Comparison of ENCODE assay signal across 8 mouse cellular contexts in genomic region chr9:61373942-61374900, GRCm38 (mm10). TPM values are rescaled to one million over a fixed set of nuclear protein-coding genes. Genes with fewer than 3 reads are reported as not detected.
A peak's percentile ranks its signal among the peaks of the same experiment; 100 is the strongest.
DNase-seq lines count a peak whose midpoint lies in the region; ATAC-seq and TF ChIP-seq lines count a peak whose summit lies in the region.

No protein-coding gene starts in this region.

- peak; percentile 58; the same call in 1 of the 2 replicates for TF ChIP-seq CTCF in thymus, adult 2 months (IDR thresholded peaks at IDR 0.05; ENCODE audit: borderline replicate concordance, control insufficient read depth, extremely low read depth, insufficient read depth, low read length, poor library complexity)

- peaks cover 4% of the 10 kb centered on the region; the same call in 1 of the 2 replicates for H3K27me3 ChIP-seq in thymus, adult 2 months (ENCODE audit: control insufficient read depth, insufficient read depth, low read length)
- no peaks in the 10 kb centered on the region for H3K27me3 ChIP-seq in forebrain, embryonic 15.5 days
- no peaks in the 10 kb centered on the region for H3K27me3 ChIP-seq in kidney, embryonic 14.5 days (ENCODE audit: control insufficient read depth, insufficient read depth, low read length)
- H3K27me3 ChIP-seq in midbrain, embryonic 11.5 days (ENCODE audit: control insufficient read depth, insufficient read depth, low read length) = no peaks in the 10 kb centered on the region

- H3K36me3 ChIP-seq in thymus, adult 2 months (ENCODE audit: control insufficient read depth, insufficient read depth, low read length) = peaks cover 13% of the 10 kb centered on the region
- H3K36me3 ChIP-seq in forebrain, embryonic 15.5 days = no peaks in the 10 kb centered on the region
- peaks cover 18% of the 10 kb centered on the region; the same call in 1 of the 2 replicates for H3K36me3 ChIP-seq in kidney, embryonic 14.5 days (ENCODE audit: control insufficient read depth, insufficient read depth, low read length)
- peaks cover 5% of the 10 kb centered on the region; the same call in 1 of the 2 replicates for H3K36me3 ChIP-seq in midbrain, embryonic 11.5 days (ENCODE audit: control insufficient read depth, insufficient read depth, low read length)

- no peaks in the 10 kb centered on the region for H3K9me3 ChIP-seq in forebrain, embryonic 15.5 days
- H3K9me3 ChIP-seq in kidney, embryonic 14.5 days (ENCODE audit: control insufficient read depth, low read length) = no peaks in the 10 kb centered on the region
- H3K9me3 ChIP-seq in midbrain, embryonic 11.5 days (ENCODE audit: control insufficient read depth, low read length) = no peaks in the 10 kb centered on the region

- ATAC-seq in forebrain, embryonic 15.5 days (replicated peaks) = no peak
- no peak for ATAC-seq in kidney, embryonic 14.5 days (ENCODE audit: low FRiP score, low TSS enrichment)
- 0 out of 2 replicates have a peak, but pooled peaks have one; percentile 3 for ATAC-seq in midbrain, embryonic 11.5 days (ENCODE audit: low FRiP score)
- no peak for ATAC-seq in megakaryocyte progenitor cell, adult 5-6 weeks (replicated peaks; ENCODE audit: poor library complexity)

- peak overlapping the region; percentile 69 for H3K4me2 ChIP-seq in forebrain, embryonic 15.5 days (replicated peaks)
- H3K4me2 ChIP-seq in kidney, embryonic 14.5 days (replicated peaks; ENCODE audit: low read depth, low read length) = peak overlapping the region; percentile 95
- peak overlapping the region; percentile 99 for H3K4me2 ChIP-seq in midbrain, embryonic 11.5 days

- DNase-seq in thymus, adult 2 months = peak; percentile 58
- DNase-seq in thymus, postnatal 4 days = no peak
- peak; percentile 60 for DNase-seq in brain, adult 2 months (ENCODE audit: low read depth, low spot score)
- peak; percentile 98 for DNase-seq in midbrain, embryonic 11.5 days (ENCODE audit: low spot score, missing footprints)
- peak; percentile 65 for DNase-seq in testis, postnatal 10 days (ENCODE audit: low spot score)

- peak overlapping the region; percentile 48; the same call in 1 of the 2 replicates for H3K27ac ChIP-seq in thymus, adult 2 months (ENCODE audit: control insufficient read depth, insufficient read depth, low read length)
- H3K27ac ChIP-seq in forebrain, embryonic 15.5 days (replicated peaks) = peak overlapping the region; percentile 96
- H3K27ac ChIP-seq in kidney, embryonic 14.5 days (ENCODE audit: low read depth, low read length) = peak overlapping the region; percentile 98
- peak overlapping the region; percentile 93 for H3K27ac ChIP-seq in midbrain, embryonic 11.5 days (ENCODE audit: low read depth, low read length)

- TF ChIP-seq POLR2A in thymus, adult 2 months (IDR thresholded peaks at IDR 0.05; ENCODE audit: control insufficient read depth, extremely low read depth, insufficient read depth, low read length, poor library complexity) = no peak

- H3K9ac ChIP-seq in forebrain, embryonic 15.5 days (replicated peaks) = peak overlapping the region; percentile 98
- H3K9ac ChIP-seq in kidney, embryonic 14.5 days (ENCODE audit: low read depth, low read length) = peak overlapping the region; percentile 96
- H3K9ac ChIP-seq in midbrain, embryonic 11.5 days (ENCODE audit: low read length) = peak overlapping the region; percentile 98

- peak overlapping the region; percentile 82 for H3K4me3 ChIP-seq in thymus, adult 2 months (ENCODE audit: control insufficient read depth, insufficient read depth, low read length)
- H3K4me3 ChIP-seq in forebrain, embryonic 15.5 days = peak overlapping the region; percentile 89
- H3K4me3 ChIP-seq in kidney, embryonic 14.5 days (ENCODE audit: low read length) = peak overlapping the region; percentile 96
- peak overlapping the region; percentile 87 for H3K4me3 ChIP-seq in midbrain, embryonic 11.5 days (ENCODE audit: low read depth, low read length)

- H3K4me1 ChIP-seq in thymus, adult 2 months (replicated peaks; ENCODE audit: control insufficient read depth, insufficient read depth, low read length) = peaks cover 48% of the 10 kb centered on the region
- H3K4me1 ChIP-seq in forebrain, embryonic 15.5 days = peaks cover 69% of the 10 kb centered on the region
- peaks cover 64% of the 10 kb centered on the region for H3K4me1 ChIP-seq in kidney, embryonic 14.5 days (ENCODE audit: control insufficient read depth, insufficient read depth, low read length)
- peaks cover 59% of the 10 kb centered on the region for H3K4me1 ChIP-seq in midbrain, embryonic 11.5 days (ENCODE audit: control insufficient read depth, insufficient read depth, low read length)

- 1% methylated on average over 51 of the region's 51 CpGs for WGBS in thymus, adult 2 months
- WGBS in forebrain, embryonic 15.5 days = under 1% methylated on average over 49 of the region's 51 CpGs
- WGBS in kidney, embryonic 14.5 days = under 1% methylated on average over 51 of the region's 51 CpGs
- under 1% methylated on average over 47 of the region's 51 CpGs for WGBS in midbrain, embryonic 11.5 days

RNA-seq across cellular contexts. Expression of gene Tle3, which starts 2.1 kb away (rescaled TPM):
- polyA plus RNA-seq in thymus, adult 2 months (2012; rRNA removed) = 205 and 254 TPM in 2 replicates
- 39.9 and 40.9 TPM in 2 replicates for polyA plus RNA-seq in forebrain, embryonic 15.5 days (2015; fragmentation: Nextera tagmentation; extraction: Ambion mirVana)
- polyA plus RNA-seq in kidney, embryonic 14.5 days (2014; fragmentation: Nextera tagmentation; extraction: Ambion mirVana) = 29.6 and 33.7 TPM in 2 replicates
- 38.2 and 38.9 TPM in 2 replicates for polyA plus RNA-seq in midbrain, embryonic 11.5 days (2014; fragmentation: Nextera tagmentation; extraction: Ambion mirVana)
- 65.2 and 66.2 TPM in 2 replicates for total RNA-seq in megakaryocyte progenitor cell, adult 5-6 weeks (2015)
- total RNA-seq in megakaryocyte progenitor cell, adult 5-6 weeks (2017) = 48.0 and 50.5 TPM in 2 replicates

Comparison
In these comparisons a context has a peak if more than half of its experiments do, and no peak if none do; other contexts are left out.
1. H3K27ac ChIP-seq: peak in every context shown above with its lines; median percentile 98 in kidney, embryonic 14.5 days; 96 in forebrain, embryonic 15.5 days; 93 in midbrain, embryonic 11.5 days; 48 in thymus, adult 2 months.